ENCODE assay signal across 18 mouse cellular contexts in the genomic region with DNA sequence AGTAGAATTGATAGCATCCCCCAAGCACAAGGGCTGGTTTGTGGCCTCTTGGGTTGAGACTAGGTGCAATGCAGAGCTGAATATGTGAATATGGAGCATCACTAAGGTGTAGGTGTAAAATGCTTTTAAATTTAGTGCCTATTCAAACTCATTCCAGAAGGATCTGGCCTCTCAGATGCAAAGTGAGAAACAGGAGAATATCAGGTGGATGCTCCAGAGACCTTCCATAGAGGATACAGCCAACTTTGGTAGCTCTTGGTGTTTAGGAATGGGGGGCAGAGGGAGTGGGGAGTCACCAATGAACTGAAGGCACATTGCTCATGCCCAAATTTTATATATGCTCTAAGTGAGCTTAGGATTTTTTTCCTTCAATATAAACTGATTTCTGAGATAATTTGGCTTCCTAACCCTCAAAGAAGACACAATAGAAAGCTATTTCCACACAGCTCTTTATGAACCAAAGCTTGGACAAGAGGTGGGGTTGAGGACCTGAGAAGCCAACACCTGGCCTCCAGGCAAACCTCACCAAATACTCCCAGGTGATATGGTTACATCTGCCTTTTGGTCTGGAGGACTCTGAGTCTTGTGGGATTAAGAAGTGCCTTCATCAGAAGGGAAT. TPM values are rescaled to one million over a fixed set of nuclear protein-coding genes. Genes with fewer than 3 reads are reported as not detected.
DNase-seq lines count a peak whose midpoint lies in the region; ATAC-seq and TF ChIP-seq lines count a peak whose summit lies in the region.
"Had no signal": no experiment of that assay in that cellular context is flagged by ENCODE, and none has a peak within 500 bp of the region (broad histone marks: within the 10 kb centered on the region; RNA-seq: fewer than 3 reads in every experiment).

No protein-coding gene starts in this region.

- peak overlapping the region; percentile 56 for H3K4me3 ChIP-seq in erythroblast, embryonic 14.5 days (replicated peaks)
- H3K4me3 ChIP-seq in limb, embryonic 14.5 days (replicated peaks; ENCODE audit: low read length), result no peak overlapping the region
- no peak overlapping the region for H3K4me3 ChIP-seq in limb, embryonic 10.5 days
- H3K4me3 ChIP-seq in liver, postnatal 0 days (ENCODE audit: low read depth, low read length), result no peak overlapping the region
- H3K4me3 ChIP-seq: heart, embryonic 13.5 days; intestine, embryonic 15.5 days; neural tube, embryonic 15.5 days had no signal

- TF ChIP-seq POLR2A in limb, embryonic 14.5 days (IDR thresholded peaks at IDR 0.05; ENCODE audit: borderline replicate concordance, extremely low read depth, insufficient read depth, insufficient read length), result no peak

- no peak for ATAC-seq in erythroblast, adult 5-6 weeks (replicated peaks; ENCODE audit: low FRiP score, poor library complexity, severe bottlenecking)
- 0 out of 2 replicates have a peak, but pooled peaks have one; percentile 12 for ATAC-seq in limb, embryonic 14.5 days (ENCODE audit: low FRiP score, low read depth)
- no peak for ATAC-seq in liver, postnatal 0 days
- ATAC-seq: intestine, embryonic 15.5 days had no signal

- peaks cover 90% of the 10 kb centered on the region for H3K4me1 ChIP-seq in erythroblast, embryonic 14.5 days (ENCODE audit: control insufficient read depth)
- peaks cover 10% of the 10 kb centered on the region for H3K4me1 ChIP-seq in limb, embryonic 14.5 days (ENCODE audit: control insufficient read depth, insufficient read depth, low read length)
- peaks cover 11% of the 10 kb centered on the region for H3K4me1 ChIP-seq in limb, embryonic 10.5 days
- H3K4me1 ChIP-seq in liver, postnatal 0 days (ENCODE audit: insufficient read depth), result peaks cover 25% of the 10 kb centered on the region

- no peak for TF ChIP-seq CTCF in liver, postnatal 0 days (IDR thresholded peaks at IDR 0.05; ENCODE audit: low read depth)

- no peak for DNase-seq in limb, embryonic 14.5 days (ENCODE audit: low spot score)
- DNase-seq in limb, embryonic 10.5 days (ENCODE audit: low spot score), result no peak
- peak; percentile 7 for DNase-seq in Muller cell, postnatal 12 days (ENCODE audit: inconsistent ontology term)
- DNase-seq in liver, postnatal 0 days, result peak; percentile 17
- DNase-seq in urinary bladder, postnatal 36 days (ENCODE audit: low spot score in 2 of 2), result no peak
- DNase-seq in left cerebral cortex, postnatal 14 days (ENCODE audit: low spot score in 2 of 2), result no peak
- DNase-seq: adrenal gland, adult 8-10 months; cerebellum, adult 11-12 months; heart, postnatal 4 days; lung, adult 2 months had no signal

- intact Hi-C loops in left cerebral cortex, postnatal 14 days (cut with DNase I), result no loop called here

- H3K4me2 ChIP-seq in limb, embryonic 14.5 days (replicated peaks; ENCODE audit: low read depth, low read length, severe bottlenecking), result no peak overlapping the region
- peak overlapping the region; percentile 24 for H3K4me2 ChIP-seq in liver, postnatal 0 days (ENCODE audit: low read depth, low read length)
- H3K4me2 ChIP-seq: heart, embryonic 13.5 days; intestine, embryonic 15.5 days; neural tube, embryonic 15.5 days had no signal

- no peak overlapping the region for H3K27ac ChIP-seq in limb, embryonic 14.5 days (replicated peaks; ENCODE audit: low read depth, low read length)
- no peak overlapping the region for H3K27ac ChIP-seq in limb, embryonic 10.5 days
- H3K27ac ChIP-seq in liver, postnatal 0 days (ENCODE audit: low read depth), result 0 out of 2 replicates have a peak overlapping the region, but pooled peaks have one; percentile 4
- H3K27ac ChIP-seq: heart, embryonic 13.5 days; intestine, embryonic 15.5 days; kidney, postnatal 0 days had no signal

- H3K36me3 ChIP-seq in erythroblast, embryonic 14.5 days (ENCODE audit: control insufficient read depth), result peaks cover 94% of the 10 kb centered on the region
- peaks cover 57% of the 10 kb centered on the region for H3K36me3 ChIP-seq in limb, embryonic 14.5 days (ENCODE audit: control insufficient read depth, insufficient read depth, low read length)
- H3K36me3 ChIP-seq in limb, embryonic 10.5 days, result peaks cover 71% of the 10 kb centered on the region
- H3K36me3 ChIP-seq in liver, postnatal 0 days (replicated peaks; ENCODE audit: insufficient read depth, low read length), result peaks cover 78% of the 10 kb centered on the region

- no peak overlapping the region for H3K9ac ChIP-seq in limb, embryonic 14.5 days (ENCODE audit: low read depth, low read length, severe bottlenecking)
- no peak overlapping the region for H3K9ac ChIP-seq in liver, postnatal 0 days (replicated peaks)
- H3K9ac ChIP-seq: heart, embryonic 13.5 days; intestine, embryonic 15.5 days; neural tube, embryonic 15.5 days had no signal

- H3K27me3 ChIP-seq in erythroblast, embryonic 14.5 days (ENCODE audit: control insufficient read depth), result no peaks in the 10 kb centered on the region; the same call in 1 of the 2 replicates
- no peaks in the 10 kb centered on the region for H3K27me3 ChIP-seq in limb, embryonic 14.5 days (ENCODE audit: control insufficient read depth, insufficient read depth, low read length)
- no peaks in the 10 kb centered on the region for H3K27me3 ChIP-seq in limb, embryonic 10.5 days (ENCODE audit: low read depth, poor library complexity, severe bottlenecking)
- no peaks in the 10 kb centered on the region for H3K27me3 ChIP-seq in liver, postnatal 0 days (ENCODE audit: insufficient read depth, low read length)
- H3K27me3 ChIP-seq: heart, embryonic 13.5 days; intestine, embryonic 15.5 days; neural tube, embryonic 15.5 days had no signal

- no peak for TF ChIP-seq EP300 in liver, postnatal 0 days (IDR thresholded peaks at IDR 0.05; ENCODE audit: low read depth)

- H3K9me3 ChIP-seq in erythroblast, embryonic 14.5 days (ENCODE audit: control insufficient read depth, low read length), result no peaks in the 10 kb centered on the region; the same call in 1 of the 2 replicates
- H3K9me3 ChIP-seq in limb, embryonic 14.5 days (ENCODE audit: control insufficient read depth, low read length), result no peaks in the 10 kb centered on the region
- no peaks in the 10 kb centered on the region for H3K9me3 ChIP-seq in limb, embryonic 10.5 days (replicated peaks)
- H3K9me3 ChIP-seq in liver, postnatal 0 days (ENCODE audit: low read length), result no peaks in the 10 kb centered on the region
- H3K9me3 ChIP-seq: heart, embryonic 13.5 days; intestine, embryonic 15.5 days; neural tube, embryonic 15.5 days had no signal

RNA-seq across cellular contexts. Expression of a gene that starts 7.7 kb away (rescaled TPM):
- 6.0 and 6.4 TPM in 2 replicates for polyA plus RNA-seq in erythroblast, embryonic 14.5 days (2012)
- total RNA-seq in erythroblast, adult 5-6 weeks (2015; ENCODE audit: low replicate concordance), result 130 and 135 TPM in 2 replicates
- 189 and 286 TPM in 2 replicates for total RNA-seq in erythroblast, adult 5-6 weeks (2017; ENCODE audit: low replicate concordance)
- polyA plus RNA-seq in limb, embryonic 14.5 days (2012; rRNA removed), result 830 and 1,175 TPM in 2 replicates
- polyA plus RNA-seq in limb, embryonic 14.5 days (2014; fragmentation: Nextera tagmentation; extraction: Ambion mirVana), result 704 and 769 TPM in 2 replicates
- 1,775 and 1,966 TPM in 2 replicates for polyA plus RNA-seq in limb, embryonic 10.5 days (2016; fragmentation: Nextera tagmentation; extraction: Ambion mirVana)
- 126 and 151 TPM in 2 replicates for polyA plus RNA-seq in liver, postnatal 0 days (2015; fragmentation: Nextera tagmentation; extraction: Ambion mirVana)
- total RNA-seq in left cerebral cortex, postnatal 14 days (2021), result 100 to 1,000 TPM; 236 to 247 TPM

RNA-seq across cellular contexts. Expression of a gene that starts 8.3 kb away (rescaled TPM):
- polyA plus RNA-seq in erythroblast, embryonic 14.5 days (2012), result 0.74 and 0.95 TPM in 2 replicates
- total RNA-seq in erythroblast, adult 5-6 weeks (2015; ENCODE audit: low replicate concordance), result 42.0 and 42.1 TPM in 2 replicates
- 49.5 and 57.4 TPM in 2 replicates for total RNA-seq in erythroblast, adult 5-6 weeks (2017; ENCODE audit: low replicate concordance)
- polyA plus RNA-seq in limb, embryonic 14.5 days (2012; rRNA removed), result 78.3 and 81.4 TPM in 2 replicates
- 122 and 131 TPM in 2 replicates for polyA plus RNA-seq in limb, embryonic 14.5 days (2014; fragmentation: Nextera tagmentation; extraction: Ambion mirVana)
- 191 and 215 TPM in 2 replicates for polyA plus RNA-seq in limb, embryonic 10.5 days (2016; fragmentation: Nextera tagmentation; extraction: Ambion mirVana)
- 19.0 and 23.3 TPM in 2 replicates for polyA plus RNA-seq in liver, postnatal 0 days (2015; fragmentation: Nextera tagmentation; extraction: Ambion mirVana)
- total RNA-seq in left cerebral cortex, postnatal 14 days (2021), result 100 to 1,000 TPM; 152 to 162 TPM

RNA-seq across cellular contexts. Expression of a gene that starts 10.3 kb away (rescaled TPM):
- 46.0 and 48.8 TPM in 2 replicates for polyA plus RNA-seq in erythroblast, embryonic 14.5 days (2012)
- total RNA-seq in erythroblast, adult 5-6 weeks (2015; ENCODE audit: low replicate concordance), result 449 and 473 TPM in 2 replicates
- 629 and 671 TPM in 2 replicates for total RNA-seq in erythroblast, adult 5-6 weeks (2017; ENCODE audit: low replicate concordance)
- 1.5 and 3.4 TPM in 2 replicates for polyA plus RNA-seq in limb, embryonic 14.5 days (2012; rRNA removed)
- 1.5 and 2.4 TPM in 2 replicates for polyA plus RNA-seq in limb, embryonic 14.5 days (2014; fragmentation: Nextera tagmentation; extraction: Ambion mirVana)
- 5.9 and 6.1 TPM in 2 replicates for polyA plus RNA-seq in limb, embryonic 10.5 days (2016; fragmentation: Nextera tagmentation; extraction: Ambion mirVana)
- polyA plus RNA-seq in liver, postnatal 0 days (2015; fragmentation: Nextera tagmentation; extraction: Ambion mirVana), result 85.8 and 89.1 TPM in 2 replicates
- not detected for total RNA-seq in left cerebral cortex, postnatal 14 days (2021)
- total RNA-seq: gastrocnemius, postnatal 36 days; left cerebral cortex, postnatal 25 days had no signal

RNA-seq across cellular contexts. Expression of a gene that starts 24.6 kb away (rescaled TPM):
- 8.2 and 9.1 TPM in 2 replicates for polyA plus RNA-seq in erythroblast, embryonic 14.5 days (2012)
- total RNA-seq in erythroblast, adult 5-6 weeks (2015; ENCODE audit: low replicate concordance), result 123 and 131 TPM in 2 replicates
- 54.0 and 56.5 TPM in 2 replicates for total RNA-seq in erythroblast, adult 5-6 weeks (2017; ENCODE audit: low replicate concordance)
- polyA plus RNA-seq in limb, embryonic 14.5 days (2012; rRNA removed), result 200 and 228 TPM in 2 replicates
- 292 and 298 TPM in 2 replicates for polyA plus RNA-seq in limb, embryonic 14.5 days (2014; fragmentation: Nextera tagmentation; extraction: Ambion mirVana)
- 305 and 309 TPM in 2 replicates for polyA plus RNA-seq in limb, embryonic 10.5 days (2016; fragmentation: Nextera tagmentation; extraction: Ambion mirVana)
- 110 and 121 TPM in 2 replicates for polyA plus RNA-seq in liver, postnatal 0 days (2015; fragmentation: Nextera tagmentation; extraction: Ambion mirVana)
- 100 to 1,000 TPM; 107 to 114 TPM for total RNA-seq in left cerebral cortex, postnatal 14 days (2021)

Comparison
In these comparisons a context has a peak if more than half of its experiments do, and no peak if none do; other contexts are left out.
1. DNase-seq: peak in Muller cell, postnatal 12 days (single experiment) and liver, postnatal 0 days (single experiment); none in limb, embryonic 14.5 days (single experiment), limb, embryonic 10.5 days (single experiment), urinary bladder, postnatal 36 days (0 of 2) and left cerebral cortex, postnatal 14 days (0 of 2).
2. RNA of a gene that starts 7.7 kb away (polyA plus RNA-seq): 1,775 to 1,966 TPM in limb, embryonic 10.5 days, 704 to 1,175 TPM in limb, embryonic 14.5 days and 126 to 151 TPM in liver, postnatal 0 days; 6.0 to 6.4 TPM in erythroblast, embryonic 14.5 days; every median in the first group is over 10 times any median in the second.
3. RNA of a gene that starts 8.3 kb away (polyA plus RNA-seq): 191 to 215 TPM in limb, embryonic 10.5 days, 78.3 to 131 TPM in limb, embryonic 14.5 days and 19.0 to 23.3 TPM in liver, postnatal 0 days; 0.74 to 0.95 TPM in erythroblast, embryonic 14.5 days; every median in the first group is over 10 times any median in the second.